Mouse (Mus musculus) c-Kit-positive CD71-positive TER-119-negative erythroid progenitor cells, embryonic 14.5 days (primary cell): ENCODE data around the gene Gpr85.

Experiments used
- DNase-seq: peaks from one replicate; pipeline ENCODE4 v3.0.0-alpha.2; 2013; ENCODE audit warnings: low read depth

Gene Gpr85

GRCm38 (mm10) chr6:13816661-13817060 is 23.1 kb downstream of the Gpr85 start:
- DNase-seq, result no peak

DNA sequence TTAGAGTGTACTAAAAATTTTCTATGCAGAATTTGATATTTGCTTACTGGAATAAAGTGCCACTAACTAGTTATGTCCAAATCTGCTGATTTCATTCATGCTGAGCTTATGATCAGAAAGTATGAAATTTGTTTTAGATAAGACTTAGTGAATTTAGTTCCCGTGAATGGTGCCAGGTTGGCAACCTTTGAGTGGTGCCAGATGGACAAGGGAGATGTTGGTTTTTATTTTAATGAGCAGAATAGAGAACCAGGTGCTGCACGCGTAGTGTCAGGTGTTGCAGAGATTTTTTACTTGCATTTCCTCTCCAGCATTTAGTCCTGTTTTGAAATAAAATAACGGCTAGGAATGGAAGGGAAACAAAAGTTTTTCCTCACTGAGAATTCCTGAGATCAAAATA is 27.6 kb downstream of the Gpr85 start:
- no peak for DNase-seq

GRCm38 (mm10) chr6:13800071-13800470 is 39.7 kb downstream of the Gpr85 start:
- DNase-seq, result no peak

GRCm38 (mm10) chr6:13797389-13797788 is 42.4 kb downstream of the Gpr85 start:
- no peak for DNase-seq
